ENCODE assay signal across 10 mouse cellular contexts in the genomic region with DNA sequence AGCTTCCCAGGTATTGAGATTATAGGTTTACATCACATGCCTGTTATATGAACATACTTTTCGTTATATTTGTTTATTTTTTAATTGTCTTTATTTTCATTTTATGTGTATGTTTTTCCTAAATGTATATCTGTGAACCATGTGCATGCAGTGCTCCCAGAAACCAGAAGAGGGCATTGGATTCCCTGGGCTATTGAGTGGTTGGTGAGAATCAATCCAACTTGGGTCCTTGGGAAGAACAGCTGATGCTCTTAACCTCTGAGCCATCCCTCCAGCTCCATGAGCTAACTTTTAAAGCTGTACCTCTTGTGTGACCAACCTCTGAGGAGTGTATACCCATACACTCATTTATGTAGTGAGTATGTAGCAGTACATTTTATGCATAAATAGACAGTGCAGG. TPM values are rescaled to one million over a fixed set of nuclear protein-coding genes. Genes with fewer than 3 reads are reported as not detected.
DNase-seq lines count a peak whose midpoint lies in the region; ATAC-seq and TF ChIP-seq lines count a peak whose summit lies in the region.
"Had no signal": no experiment of that assay in that cellular context is flagged by ENCODE, and none has a peak within 500 bp of the region (broad histone marks: within the 10 kb centered on the region; RNA-seq: fewer than 3 reads in every experiment).

No protein-coding gene starts in this region.

- 84% methylated on average over 1 of the region's 1 CpGs for WGBS in midbrain, embryonic 11.5 days
- 86% methylated on average over 1 of the region's 1 CpGs for WGBS in midbrain, embryonic 10.5 days
- 73% methylated on average over 1 of the region's 1 CpGs for WGBS in bone marrow, adult 2 months

- H3K9ac ChIP-seq in midbrain, embryonic 11.5 days (ENCODE audit: low read length), result no peak overlapping the region
- H3K9ac ChIP-seq: heart, embryonic 15.5 days had no signal

- no peak overlapping the region for H3K4me2 ChIP-seq in midbrain, embryonic 11.5 days
- H3K4me2 ChIP-seq: heart, embryonic 15.5 days had no signal

- H3K36me3 ChIP-seq in midbrain, embryonic 11.5 days (ENCODE audit: control insufficient read depth, insufficient read depth, low read length), result peaks cover 4% of the 10 kb centered on the region
- H3K36me3 ChIP-seq in midbrain, embryonic 10.5 days, result peaks cover 77% of the 10 kb centered on the region

- no peak overlapping the region for H3K4me3 ChIP-seq in gastrocnemius, adult 2 months
- no peak overlapping the region for H3K4me3 ChIP-seq in midbrain, embryonic 11.5 days (ENCODE audit: low read depth, low read length)
- H3K4me3 ChIP-seq in midbrain, embryonic 10.5 days, result no peak overlapping the region
- H3K4me3 ChIP-seq in bone marrow, adult 2 months (replicated peaks; ENCODE audit: control insufficient read depth, low read depth, low read length), result no peak overlapping the region
- H3K4me3 ChIP-seq: heart, embryonic 15.5 days had no signal

- no peak for TF ChIP-seq POLR2A in bone marrow, adult 2 months (IDR thresholded peaks at IDR 0.05; ENCODE audit: borderline replicate concordance, control insufficient read depth, low read depth, low read length)

- peak; percentile 79 for TF ChIP-seq CTCF in gastrocnemius, adult 2 months (IDR thresholded peaks at IDR 0.05)
- peak; percentile 20; the same call in 1 of the 2 replicates for TF ChIP-seq CTCF in bone marrow, adult 2 months (IDR thresholded peaks at IDR 0.05; ENCODE audit: control insufficient read depth, insufficient read depth, low read length)

- no peaks in the 10 kb centered on the region for H3K9me3 ChIP-seq in midbrain, embryonic 11.5 days (ENCODE audit: control insufficient read depth, low read length)
- no peaks in the 10 kb centered on the region for H3K9me3 ChIP-seq in midbrain, embryonic 10.5 days (replicated peaks)
- H3K9me3 ChIP-seq: heart, embryonic 15.5 days had no signal

- H3K4me1 ChIP-seq in midbrain, embryonic 11.5 days (ENCODE audit: control insufficient read depth, insufficient read depth, low read length), result no peaks in the 10 kb centered on the region
- H3K4me1 ChIP-seq in midbrain, embryonic 10.5 days, result no peaks in the 10 kb centered on the region
- H3K4me1 ChIP-seq in bone marrow, adult 2 months (ENCODE audit: control insufficient read depth, insufficient read depth, low read length), result no peaks in the 10 kb centered on the region

- intact Hi-C loops in gastrocnemius, adult 2 months (cut with DNase I), result loop anchor here (1.0 kb wide), 1 partner anchor 159 kb away; no protein-coding TSS in a partner anchor

- ATAC-seq in midbrain, embryonic 11.5 days (ENCODE audit: low FRiP score), result no peak
- ATAC-seq in megakaryocyte progenitor cell, adult 5-6 weeks (replicated peaks; ENCODE audit: poor library complexity), result peak; percentile 38; the same call in 1 of the 2 replicates

- no peaks in the 10 kb centered on the region for H3K27me3 ChIP-seq in midbrain, embryonic 11.5 days (ENCODE audit: control insufficient read depth, insufficient read depth, low read length)
- H3K27me3 ChIP-seq in midbrain, embryonic 10.5 days (ENCODE audit: low read depth, poor library complexity, severe bottlenecking), result no peaks in the 10 kb centered on the region
- H3K27me3 ChIP-seq: heart, embryonic 15.5 days had no signal

- no peak for DNase-seq in gastrocnemius, adult 2 months
- no peak for DNase-seq in gastrocnemius, adult 18-20 months (ENCODE audit: low spot score)
- DNase-seq in midbrain, embryonic 11.5 days (ENCODE audit: low spot score, missing footprints), result peak; percentile 86
- DNase-seq in midbrain, embryonic 10.5 days (ENCODE audit: low spot score), result no peak
- DNase-seq in urinary bladder, adult 18-20 months (ENCODE audit: low spot score in 2 of 2), result no peak
- no peak for DNase-seq in adrenal gland, adult 18-20 months (ENCODE audit: low spot score in 2 of 2)

- no peak overlapping the region for H3K27ac ChIP-seq in gastrocnemius, adult 2 months
- H3K27ac ChIP-seq in midbrain, embryonic 11.5 days (ENCODE audit: low read depth, low read length), result no peak overlapping the region
- H3K27ac ChIP-seq in midbrain, embryonic 10.5 days (replicated peaks), result no peak overlapping the region
- H3K27ac ChIP-seq in bone marrow, adult 2 months (ENCODE audit: control insufficient read depth, insufficient read depth, low read depth, low read length, poor library complexity), result no peak overlapping the region
- H3K27ac ChIP-seq: heart, embryonic 15.5 days; macrophage had no signal

RNA-seq across cellular contexts. Expression of a gene that starts 39.2 kb away (rescaled TPM):
- total RNA-seq in gastrocnemius, adult 2 months (2021), result under 1 TPM; 0.92 to 0.98 TPM
- total RNA-seq in gastrocnemius, adult 18-20 months (2021), result 1 to 10 TPM in 1 of 2 experiments, under 1 TPM in 1; 0.96 to 1.6 TPM
- polyA plus RNA-seq in midbrain, embryonic 11.5 days (2014; fragmentation: Nextera tagmentation; extraction: Ambion mirVana), result 2.8 and 4.0 TPM in 2 replicates
- 1.5 and 2.1 TPM in 2 replicates for polyA plus RNA-seq in midbrain, embryonic 10.5 days (2016; fragmentation: Nextera tagmentation; extraction: Ambion mirVana)
- polyA plus RNA-seq in bone marrow, adult 2 months (2011; ENCODE audit: insufficient read depth, insufficient read length, low replicate concordance, missing spikeins), result 7.3 and 7.7 TPM in 2 replicates
- total RNA-seq in megakaryocyte progenitor cell, adult 5-6 weeks (2015), result 0.91 and 0.93 TPM in 2 replicates
- 0.54 and 0.88 TPM in 2 replicates for total RNA-seq in megakaryocyte progenitor cell, adult 5-6 weeks (2017)
- 1 to 10 TPM; 1.8 to 4.3 TPM for total RNA-seq in adrenal gland, adult 18-20 months (2021)
